8 mouse cellular contexts compared by ENCODE assay signal in genomic region chr10:61089170-61090142, GRCm38 (mm10). TPM values are rescaled to one million over a fixed set of nuclear protein-coding genes. Genes with fewer than 3 reads are reported as not detected.
A peak's percentile ranks its signal among the peaks of the same experiment; 100 is the strongest.
DNase-seq lines count a peak whose midpoint lies in the region; ATAC-seq and TF ChIP-seq lines count a peak whose summit lies in the region.

Pcbd1 (plus strand) TSS chr10:61089331.

- H3K4me3 ChIP-seq in ES-Bruce4 (ENCODE audit: low read depth, low read length): peak within 1 kb of the TSS; percentile 47
- H3K4me3 ChIP-seq in hindbrain, embryonic 10.5 days: peak within 1 kb of the TSS; percentile 54

- peak; percentile 39 to 69 for DNase-seq in adrenal gland, adult (ENCODE audit: inconsistent age in 2 of 2, low spot score in 1 of 2)
- peak; percentile 74 for DNase-seq in embryo, embryonic 11 days
- peak; percentile 72 for DNase-seq in hindbrain, embryonic 10.5 days (ENCODE audit: low spot score)
- peak; percentile 67 for DNase-seq in left cerebral cortex, postnatal 4 days
- peak; percentile 69 for DNase-seq in urinary bladder, postnatal 14 days (ENCODE audit: low spot score)
- no peak for DNase-seq in gastrocnemius, postnatal 14 days

- TF ChIP-seq CTCF in ES-Bruce4 (IDR thresholded peaks at IDR 0.05; ENCODE audit: low read depth, low read length): no peak

- intact Hi-C loops in left cerebral cortex, postnatal 4 days (cut with DNase I): no loop called here
- intact Hi-C loops in gastrocnemius, postnatal 14 days (cut with DNase I; ENCODE audit: low total_unique reads): no loop called here

- no peaks in the 10 kb centered on the region for H3K9me3 ChIP-seq in ES-Bruce4 (replicated peaks; ENCODE audit: control insufficient read depth, insufficient read depth, low read length, poor library complexity, severe bottlenecking)
- H3K9me3 ChIP-seq in hindbrain, embryonic 10.5 days: no peaks in the 10 kb centered on the region

- no peaks in the 10 kb centered on the region for H3K27me3 ChIP-seq in ES-Bruce4 (ENCODE audit: control insufficient read depth, insufficient read depth, low read length, poor library complexity, severe bottlenecking)
- H3K27me3 ChIP-seq in hindbrain, embryonic 10.5 days (ENCODE audit: insufficient read depth, poor library complexity, severe bottlenecking): no peaks in the 10 kb centered on the region

- peak; percentile 81 for ATAC-seq in megakaryocyte-erythroid progenitor cell, adult 5-6 weeks (replicated peaks; ENCODE audit: low FRiP score, low TSS enrichment, poor library complexity, severe bottlenecking)

- peak within 1 kb of the TSS; percentile 57 for H3K9ac ChIP-seq in ES-Bruce4 (ENCODE audit: low read depth, poor library complexity, severe bottlenecking)

- H3K36me3 ChIP-seq in ES-Bruce4 (ENCODE audit: control insufficient read depth, insufficient read depth, low read length, poor library complexity, severe bottlenecking): no peaks in the 10 kb centered on the region
- no peaks in the 10 kb centered on the region for H3K36me3 ChIP-seq in hindbrain, embryonic 10.5 days

- TF ChIP-seq EP300 in ES-Bruce4 (IDR thresholded peaks at IDR 0.05; ENCODE audit: insufficient read depth, low read depth, low read length): no peak

- no peak within 1 kb of the TSS for H3K27ac ChIP-seq in ES-Bruce4 (ENCODE audit: insufficient read depth, low read length)
- peak within 1 kb of the TSS; percentile 88 for H3K27ac ChIP-seq in hindbrain, embryonic 10.5 days

- no peaks in the 10 kb centered on the region for H3K4me1 ChIP-seq in ES-Bruce4 (ENCODE audit: control insufficient read depth, insufficient read depth, low read length)
- H3K4me1 ChIP-seq in hindbrain, embryonic 10.5 days (replicated peaks): peaks cover 21% of the 10 kb centered on the region

- WGBS in hindbrain, embryonic 10.5 days: 9% methylated on average over 33 of the region's 33 CpGs

- no peak for TF ChIP-seq POLR2A in ES-Bruce4 (IDR thresholded peaks at IDR 0.05; ENCODE audit: insufficient read depth, low read length)

RNA-seq across cellular contexts. Expression of gene Pcbd1, which starts in this region (rescaled TPM):
- 11.9 and 15.0 TPM in 2 replicates for polyA plus RNA-seq in ES-Bruce4 (2011; ENCODE audit: insufficient read depth, insufficient read length, low read depth, missing spikeins)
- 23.5 and 26.3 TPM in 2 replicates for polyA plus RNA-seq in hindbrain, embryonic 10.5 days (2016; fragmentation: Nextera tagmentation; extraction: Ambion mirVana)
- total RNA-seq in left cerebral cortex, postnatal 4 days (2021): 10 to 100 TPM; 12.1 to 16.6 TPM
- 6.0 and 9.8 TPM in 2 replicates for total RNA-seq in megakaryocyte-erythroid progenitor cell, adult 5-6 weeks (2014; fragmentation: Nextera tagmentation)
- total RNA-seq in megakaryocyte-erythroid progenitor cell, adult 5-6 weeks (2017): 1.9 TPM in 1 of 2 replicates, not detected in the other
- total RNA-seq in gastrocnemius, postnatal 14 days (2021): 1 to 10 TPM; 1.3 to 2.6 TPM
